Mouse (Mus musculus) cortical plate, adult 2 months (tissue): ENCODE results near the gene 1110051M20Rik.

Source experiments
- CTCF ChIP-seq: fragments of 200-500 bp; IDR thresholded peaks from 2 replicates; pipeline ENCODE4 v1.5.1; 2011; ENCODE audit warnings: mild to moderate bottlenecking, control low read depth, low read length; ENCODE audit not compliant: insufficient read depth; ENCODE audit errors: extremely low read depth
- POLR2A ChIP-seq: fragments of 200-500 bp; IDR thresholded peaks from 2 replicates; pipeline ENCODE4 v1.6.1; 2011; ENCODE audit warnings: mild to moderate bottlenecking, low read length, control low read depth; ENCODE audit not compliant: insufficient read depth; ENCODE audit errors: extremely low read depth

- TF ChIP-seq CTCF (no peak), POLR2A (no peak)
These were observed 20.3 kb downstream of the 1110051M20Rik start for GRCm38 (mm10) chr2:91424061-91424720.
